Mouse (Mus musculus) kidney, embryonic 15.5 days (tissue): ENCODE measurements around the gene Fam126a. TPM values are rescaled to one million over a fixed set of nuclear protein-coding genes. Genes with fewer than 3 reads are reported as not detected.
"Not testable (repeated sequence)": the region's sequence is repeated elsewhere in the genome, so short reads cannot be mapped to it uniquely, and the experiment has no call there.

Experiments used
- ATAC-seq: fragments of 200-750 bp; cut with Nextera tagmentation; replicated peaks from 2 replicates; pipeline ENCODE4 v1.8.0; 2017; ENCODE audit warnings: moderate TSS enrichment; ENCODE audit not compliant: low FRiP score
- H3K27ac ChIP-seq: fragments of 300-500 bp; sonication (generic); 2 replicates; pipeline ENCODE4 v1.5.1; 2015; ENCODE audit warnings: mild to moderate bottlenecking, inconsistent platforms
- H3K27me3 ChIP-seq: fragments of 300-500 bp; sonication (generic); 2 replicates; pipeline ENCODE4 v1.6.1; 2015; ENCODE audit warnings: inconsistent platforms
- H3K36me3 ChIP-seq: fragments of 300-500 bp; sonication (generic); 2 replicates; pipeline ENCODE4 v1.6.1; 2015; ENCODE audit warnings: inconsistent platforms
- H3K4me1 ChIP-seq: fragments of 300-500 bp; sonication (generic); 2 replicates; pipeline ENCODE4 v1.6.1; 2015; ENCODE audit warnings: inconsistent platforms
- H3K4me2 ChIP-seq: fragments of 300-500 bp; sonication (generic); 2 replicates; pipeline ENCODE4 v1.6.1; 2015; ENCODE audit warnings: moderate library complexity, mild to moderate bottlenecking, inconsistent platforms
- H3K4me3 ChIP-seq: fragments of 300-500 bp; sonication (generic); replicated peaks from 2 replicates; pipeline ENCODE4 v1.5.1; 2015; ENCODE audit warnings: mild to moderate bottlenecking, inconsistent platforms
- H3K9ac ChIP-seq: fragments of 300-500 bp; sonication (generic); 2 replicates; pipeline ENCODE4 v1.6.1; 2015; ENCODE audit warnings: mild to moderate bottlenecking, inconsistent platforms
- H3K9me3 ChIP-seq: fragments of 300-500 bp; sonication (generic); replicated peaks from 2 replicates; pipeline ENCODE4 v1.6.1; 2016; ENCODE audit warnings: inconsistent platforms
- WGBS: fragments of 180-500 bp; shearing (Covaris S2); methylation state at CpG from one replicate; pipeline ENCODE4 v1.1.7; 2015; ENCODE audit warnings: mixed read lengths; 5-methylcytosine and 5-hydroxymethylcytosine counted together
- polyA plus RNA-seq: library from polyadenylated mRNA; unstranded; fragments of >200 nt; fragmentation: Nextera tagmentation; extraction: Ambion mirVana; gene quantifications from 2 replicates; pipeline ENCODE4 v1.2.1, GENCODE M21; 2015

Fam126a gene
- polyA plus RNA-seq, 1 experiment from 2014 or later: 24.4 TPM

- ATAC-seq: no peak
- Histone ChIP-seq H3K4me1 (no peaks in the 10 kb centered on the region), H3K9ac (no peak overlapping the region), H3K4me2 (no peak overlapping the region), H3K36me3 (no peaks in the 10 kb centered on the region), H3K27me3 (no peaks in the 10 kb centered on the region), H3K4me3 (no peak overlapping the region), H3K27ac (no peak overlapping the region), H3K9me3 (no peaks in the 10 kb centered on the region)
- 83% methylated on average over 3 of the region's 3 CpGs for WGBS
Observed at GRCm38 (mm10) chr5:23887111-23887510, 143.4 kb downstream of the Fam126a start.

- no peaks in the 10 kb centered on the region for H3K4me1 ChIP-seq
- H3K27ac ChIP-seq: no peak overlapping the region
- H3K36me3 ChIP-seq: no peaks in the 10 kb centered on the region
- no peaks in the 10 kb centered on the region for H3K27me3 ChIP-seq
- H3K9me3 ChIP-seq: no peaks in the 10 kb centered on the region
- 58% methylated on average over 5 of the region's 5 CpGs for WGBS
- no peak overlapping the region for H3K9ac ChIP-seq
- no peak overlapping the region for H3K4me3 ChIP-seq
- no peak for ATAC-seq
- H3K4me2 ChIP-seq: no peak overlapping the region
Observed at GRCm38 (mm10) chr5:23874457-23874856, 156.0 kb downstream of the Fam126a start.

- H3K27me3 ChIP-seq: no peaks in the 10 kb centered on the region
- no peak overlapping the region for H3K9ac ChIP-seq
- no peak for ATAC-seq
- H3K36me3 ChIP-seq: no peaks in the 10 kb centered on the region
- H3K4me3 ChIP-seq: no peak overlapping the region
- H3K27ac ChIP-seq: no peak overlapping the region
- no peaks in the 10 kb centered on the region for H3K9me3 ChIP-seq
- no peaks in the 10 kb centered on the region for H3K4me1 ChIP-seq
- WGBS: 76% methylated on average over 6 of the region's 6 CpGs
- H3K4me2 ChIP-seq: no peak overlapping the region
Observed at GRCm38 (mm10) chr5:23872586-23872985, 157.9 kb downstream of the Fam126a start.

GRCm38 (mm10) chr5:23871323-23871722, 159.2 kb downstream of the Fam126a start:
- H3K4me2 ChIP-seq, H3K27ac ChIP-seq, H3K4me3 ChIP-seq, ATAC-seq, H3K27me3 ChIP-seq, H3K36me3 ChIP-seq, H3K4me1 ChIP-seq, H3K9me3 ChIP-seq, H3K9ac ChIP-seq: not testable (repeated sequence)
- WGBS: 80% methylated on average over 2 of the region's 2 CpGs

GRCm38 (mm10) chr5:23865941-23866340, 164.5 kb downstream of the Fam126a start:
- Histone ChIP-seq H3K4me3 (no peak overlapping the region), H3K27ac (no peak overlapping the region), H3K9me3 (no peaks in the 10 kb centered on the region), H3K9ac (no peak overlapping the region), H3K4me2 (no peak overlapping the region), H3K36me3 (no peaks in the 10 kb centered on the region), H3K4me1 (peaks cover 10% of the 10 kb centered on the region), H3K27me3 (no peaks in the 10 kb centered on the region)
- no peak for ATAC-seq
- 90% methylated on average over 5 of the region's 5 CpGs for WGBS

Other genes with a start within 250 kb of the Fam126a start
- 33.5 and 34.0 TPM in 2 replicates for gene Pus7, start 247.0 kb downstream of the Fam126a start, polyA plus RNA-seq
- 40.2 and 41.9 TPM in 2 replicates for gene Rint1, start 243.0 kb downstream of the Fam126a start, polyA plus RNA-seq
- 123 and 131 TPM in 2 replicates for gene Tomm7, start 186.5 kb downstream of the Fam126a start, polyA plus RNA-seq
- gene Klhl7, start 69.9 kb upstream of the Fam126a start, polyA plus RNA-seq: 43.6 and 45.3 TPM in 2 replicates
- gene Nupl2, start 134.3 kb upstream of the Fam126a start, polyA plus RNA-seq: 15.4 and 16.6 TPM in 2 replicates